Mouse (Mus musculus): Measurements from ENCODE around the gene Gnb1. TPM values are rescaled to one million over a fixed set of nuclear protein-coding genes. Genes with fewer than 3 reads are reported as not detected.

The Gnb1 gene
- polyA plus RNA-seq, 1 experiment, result 325 TPM

DNA sequence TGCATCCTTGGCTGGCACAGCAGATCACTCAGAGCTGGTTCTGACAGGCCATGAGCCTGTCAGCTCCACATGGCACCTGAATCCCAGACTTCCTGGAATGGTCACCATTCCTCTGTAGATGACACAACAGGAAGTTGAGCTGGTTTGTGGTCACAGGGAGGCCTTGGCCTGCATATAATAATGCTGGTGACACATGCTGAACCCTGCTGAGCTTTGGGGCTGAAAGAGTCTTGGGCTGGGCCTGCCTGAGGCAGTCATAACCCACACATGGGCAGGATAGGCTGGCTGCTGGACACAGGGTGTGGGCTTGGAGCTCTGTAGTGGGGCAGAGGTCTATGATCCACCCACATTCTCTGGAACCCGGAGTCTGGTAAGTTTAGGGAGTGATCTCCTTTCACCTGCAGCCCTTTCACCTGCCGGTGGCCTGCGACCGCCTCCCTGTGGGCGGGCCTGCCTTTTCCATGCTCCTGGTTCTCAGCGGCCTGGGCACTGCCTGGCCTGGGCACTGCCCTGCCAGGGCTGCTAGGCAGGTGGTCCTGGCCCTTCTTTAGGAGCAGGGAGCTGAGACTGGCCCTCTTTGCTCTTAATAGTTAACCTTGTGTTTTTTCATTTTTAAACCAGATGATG lies 91.2 kb downstream of the Gnb1 start:
- DNase-seq (ENCODE audit: low read depth in 1 of 2, low spot score in 2 of 2), result no peak
- no peak overlapping the region for H3K4me3 ChIP-seq (ENCODE audit: extremely low read depth, insufficient read depth, insufficient read length)
- no peaks in the 10 kb centered on the region for H3K27me3 ChIP-seq (ENCODE audit: control insufficient read depth, insufficient read depth, low read length)
- no peaks in the 10 kb centered on the region for H3K4me1 ChIP-seq (ENCODE audit: control insufficient read depth, insufficient read depth, insufficient read length)
- 87% methylated on average over 6 of the region's 6 CpGs for WGBS
- TF ChIP-seq POLR2A (IDR thresholded peaks at IDR 0.05; ENCODE audit: low read depth, low read length) (no peak), CTCF (IDR thresholded peaks at IDR 0.05; ENCODE audit: extremely low read depth, insufficient read depth, insufficient read length, insufficient replicate concordance) (no peak)
- no peak overlapping the region for H3K27ac ChIP-seq (ENCODE audit: insufficient read depth, low read length)
- H3K36me3 ChIP-seq (ENCODE audit: control insufficient read depth, insufficient read depth, low read length), result peaks cover 49% of the 10 kb centered on the region

DNA sequence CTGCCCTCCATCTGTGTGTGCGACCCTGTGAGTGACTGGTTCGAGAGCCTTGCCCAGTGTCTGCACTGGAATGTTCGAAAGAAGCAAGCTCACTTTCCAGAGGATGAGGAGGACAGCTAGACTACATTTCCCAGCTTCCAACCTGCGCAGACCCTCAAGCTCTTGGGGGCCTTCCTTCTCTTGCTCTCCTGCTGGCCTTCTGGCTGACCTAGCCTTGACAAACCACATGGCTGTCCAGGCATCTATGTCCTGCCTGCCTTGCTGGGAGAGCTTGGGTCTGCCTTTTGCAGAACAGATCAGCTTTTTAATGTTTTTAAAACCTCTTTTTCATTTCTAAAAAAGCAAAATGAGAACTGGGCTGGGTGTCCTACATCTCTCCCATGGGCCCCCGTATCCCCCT lies 98.2 kb downstream of the Gnb1 start:
- Histone ChIP-seq H3K27ac (ENCODE audit: insufficient read depth, low read length) (no peak overlapping the region), H3K4me3 (ENCODE audit: extremely low read depth, insufficient read depth, insufficient read length) (no peak overlapping the region), H3K27me3 (ENCODE audit: control insufficient read depth, insufficient read depth, low read length) (no peaks in the 10 kb centered on the region), H3K4me1 (ENCODE audit: control insufficient read depth, insufficient read depth, insufficient read length) (no peaks in the 10 kb centered on the region), H3K36me3 (ENCODE audit: control insufficient read depth, insufficient read depth, low read length) (peaks cover 38% of the 10 kb centered on the region)
- no peak for TF ChIP-seq POLR2A (IDR thresholded peaks at IDR 0.05; ENCODE audit: low read depth, low read length)
- no peak for TF ChIP-seq CTCF (IDR thresholded peaks at IDR 0.05; ENCODE audit: extremely low read depth, insufficient read depth, insufficient read length, insufficient replicate concordance)
- DNase-seq (ENCODE audit: low read depth in 1 of 2, low spot score in 2 of 2), result no peak
- 94% methylated on average over 5 of the region's 5 CpGs for WGBS

DNA sequence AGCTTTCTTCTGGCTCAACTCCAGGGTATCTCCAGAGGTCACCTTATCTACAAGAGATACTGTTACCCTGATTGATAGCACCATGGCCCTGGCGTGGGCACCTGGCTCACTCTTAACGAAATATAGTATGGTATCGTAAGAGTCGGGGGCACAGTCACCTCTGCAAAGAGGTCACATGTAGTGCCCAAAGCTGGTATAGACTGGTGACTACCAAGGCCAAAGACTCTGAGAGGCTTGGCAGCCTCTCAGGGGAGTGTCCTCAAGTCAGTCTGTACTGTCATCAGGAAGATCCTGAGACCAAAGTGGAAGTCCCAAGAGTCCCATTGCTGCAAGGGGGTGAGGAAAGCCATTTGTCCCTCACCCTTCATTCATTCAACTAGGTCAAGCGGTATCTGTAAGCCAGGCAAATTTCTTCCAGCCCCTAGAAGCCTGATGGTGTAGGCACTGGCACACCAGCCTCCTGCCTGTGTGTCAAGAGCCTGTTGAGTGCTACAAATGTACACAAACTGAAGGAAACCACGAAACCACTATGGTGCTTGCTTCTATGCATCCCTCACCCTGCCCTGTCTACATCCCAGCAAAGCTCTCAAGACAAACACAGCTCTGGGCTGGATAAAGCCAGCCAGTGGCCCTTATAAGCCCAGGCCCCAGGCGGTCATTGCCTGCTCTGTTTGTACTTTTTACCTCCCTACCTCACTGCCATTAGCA lies 100.0 kb downstream of the Gnb1 start:
- Histone ChIP-seq H3K4me1 (ENCODE audit: control insufficient read depth, insufficient read depth, insufficient read length) (no peaks in the 10 kb centered on the region), H3K27me3 (ENCODE audit: control insufficient read depth, insufficient read depth, low read length) (no peaks in the 10 kb centered on the region), H3K27ac (ENCODE audit: insufficient read depth, low read length) (no peak overlapping the region), H3K36me3 (ENCODE audit: control insufficient read depth, insufficient read depth, low read length) (peaks cover 24% of the 10 kb centered on the region), H3K4me3 (ENCODE audit: extremely low read depth, insufficient read depth, insufficient read length) (no peak overlapping the region)
- TF ChIP-seq CTCF (IDR thresholded peaks at IDR 0.05; ENCODE audit: extremely low read depth, insufficient read depth, insufficient read length, insufficient replicate concordance), result no peak
- 75% methylated on average over 7 of the region's 7 CpGs for WGBS
- DNase-seq (ENCODE audit: low read depth in 1 of 2, low spot score in 2 of 2), result no peak

GRCm38 (mm10) chr4:155593780-155594179 lies 102.6 kb downstream of the Gnb1 start:
- Histone ChIP-seq H3K4me1 (ENCODE audit: control insufficient read depth, insufficient read depth, insufficient read length) (no peaks in the 10 kb centered on the region), H3K27ac (ENCODE audit: insufficient read depth, low read length) (no peak overlapping the region), H3K4me3 (ENCODE audit: extremely low read depth, insufficient read depth, insufficient read length) (no peak overlapping the region), H3K27me3 (ENCODE audit: control insufficient read depth, insufficient read depth, low read length) (no peaks in the 10 kb centered on the region), H3K36me3 (ENCODE audit: control insufficient read depth, insufficient read depth, low read length) (peaks cover 7% of the 10 kb centered on the region)
- 59% methylated on average over 1 of the region's 1 CpGs for WGBS
- TF ChIP-seq CTCF (IDR thresholded peaks at IDR 0.05; ENCODE audit: extremely low read depth, insufficient read depth, insufficient read length, insufficient replicate concordance), result no peak
- TF ChIP-seq POLR2A (IDR thresholded peaks at IDR 0.05; ENCODE audit: low read depth, low read length), result no peak
- no peak for DNase-seq (ENCODE audit: low read depth in 1 of 2, low spot score in 2 of 2)

GRCm38 (mm10) chr4:155595777-155596176 lies 104.6 kb downstream of the Gnb1 start:
- Histone ChIP-seq H3K27ac (ENCODE audit: insufficient read depth, low read length) (no peak overlapping the region), H3K4me1 (ENCODE audit: control insufficient read depth, insufficient read depth, insufficient read length) (no peaks in the 10 kb centered on the region), H3K36me3 (ENCODE audit: control insufficient read depth, insufficient read depth, low read length) (no peaks in the 10 kb centered on the region), H3K4me3 (ENCODE audit: extremely low read depth, insufficient read depth, insufficient read length) (no peak overlapping the region), H3K27me3 (ENCODE audit: control insufficient read depth, insufficient read depth, low read length) (no peaks in the 10 kb centered on the region)
- DNase-seq (ENCODE audit: low read depth in 1 of 2, low spot score in 2 of 2), result no peak
- no peak for TF ChIP-seq POLR2A (IDR thresholded peaks at IDR 0.05; ENCODE audit: low read depth, low read length)
- TF ChIP-seq CTCF (IDR thresholded peaks at IDR 0.05; ENCODE audit: extremely low read depth, insufficient read depth, insufficient read length, insufficient replicate concordance), result no peak
- 75% methylated on average over 3 of the region's 3 CpGs for WGBS

- no peak for DNase-seq (ENCODE audit: low read depth in 1 of 2, low spot score in 2 of 2)
- TF ChIP-seq CTCF (IDR thresholded peaks at IDR 0.05; ENCODE audit: extremely low read depth, insufficient read depth, insufficient read length, insufficient replicate concordance), result no peak
- no peak for TF ChIP-seq POLR2A (IDR thresholded peaks at IDR 0.05; ENCODE audit: low read depth, low read length)
- WGBS, result 37% methylated on average over 5 of the region's 5 CpGs
- no peaks in the 10 kb centered on the region for H3K4me1 ChIP-seq (ENCODE audit: control insufficient read depth, insufficient read depth, insufficient read length)
- no peaks in the 10 kb centered on the region for H3K36me3 ChIP-seq (ENCODE audit: control insufficient read depth, insufficient read depth, low read length)
- no peaks in the 10 kb centered on the region for H3K27me3 ChIP-seq (ENCODE audit: control insufficient read depth, insufficient read depth, low read length)
- no peak overlapping the region for H3K27ac ChIP-seq (ENCODE audit: insufficient read depth, low read length)
- H3K4me3 ChIP-seq (ENCODE audit: extremely low read depth, insufficient read depth, insufficient read length), result no peak overlapping the region
These were observed 105.4 kb downstream of the Gnb1 start for GRCm38 (mm10) chr4:155596606-155597005.

DNA sequence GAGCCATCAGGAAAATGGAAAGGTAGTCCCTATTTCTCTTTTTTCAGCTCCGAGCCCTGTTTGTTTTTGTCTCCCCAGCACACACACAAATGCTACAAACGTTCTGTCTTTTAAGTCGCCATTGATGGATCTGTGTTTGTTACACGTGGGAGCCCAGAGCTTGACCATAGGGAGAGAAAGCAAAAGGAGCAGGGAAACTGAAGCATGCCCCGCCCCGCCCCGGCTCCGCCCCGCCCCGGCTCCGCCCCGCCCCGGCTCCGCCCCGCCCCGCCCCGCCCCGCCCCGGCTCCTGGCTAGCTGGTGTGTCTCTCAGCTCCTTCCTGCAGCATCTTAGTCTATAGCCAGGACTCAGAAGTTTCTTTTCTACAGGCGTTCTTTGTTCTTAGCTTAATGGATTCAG lies 107.4 kb downstream of the Gnb1 start:
- DNase-seq (ENCODE audit: low read depth in 1 of 2, low spot score in 2 of 2), result no peak
- TF ChIP-seq CTCF (IDR thresholded peaks at IDR 0.05; ENCODE audit: extremely low read depth, insufficient read depth, insufficient read length, insufficient replicate concordance) (no peak), POLR2A (IDR thresholded peaks at IDR 0.05; ENCODE audit: low read depth, low read length) (no peak)
- Histone ChIP-seq H3K27me3 (ENCODE audit: control insufficient read depth, insufficient read depth, low read length) (no peaks in the 10 kb centered on the region), H3K27ac (ENCODE audit: insufficient read depth, low read length) (no peak overlapping the region), H3K4me1 (ENCODE audit: control insufficient read depth, insufficient read depth, insufficient read length) (no peaks in the 10 kb centered on the region), H3K36me3 (ENCODE audit: control insufficient read depth, insufficient read depth, low read length) (no peaks in the 10 kb centered on the region), H3K4me3 (ENCODE audit: extremely low read depth, insufficient read depth, insufficient read length) (no peak overlapping the region)
- 53% methylated on average over 20 of the region's 20 CpGs for WGBS

Data from spleen, adult 2 months (tissue).